Mouse (Mus musculus) limb, embryonic 10.5 days (tissue): Measurements from ENCODE around the gene Zdhhc14. TPM values are rescaled to one million over a fixed set of nuclear protein-coding genes. Genes with fewer than 3 reads are reported as not detected.

ENCODE experiments used
- DNase-seq: peaks from one replicate; pipeline ENCODE4 v3.0.0-alpha.2; 2017; ENCODE audit warnings: low spot score
- H3K27ac ChIP-seq: fragments of 300-500 bp; sonication (generic); 2 replicates; pipeline ENCODE4 v1.5.1; 2016; ENCODE audit warnings: mild to moderate bottlenecking
- H3K27me3 ChIP-seq: fragments of 300-500 bp; sonication (generic); 2 replicates; pipeline ENCODE4 v1.6.1; 2016; ENCODE audit warnings: low read depth, mild to moderate bottlenecking; ENCODE audit not compliant: poor library complexity, severe bottlenecking
- H3K36me3 ChIP-seq: fragments of 300-500 bp; sonication (generic); 2 replicates; pipeline ENCODE4 v1.6.1; 2016; ENCODE audit warnings: mild to moderate bottlenecking, moderate library complexity
- H3K4me1 ChIP-seq: fragments of 300-500 bp; sonication (generic); 2 replicates; pipeline ENCODE4 v1.6.1; 2016
- H3K4me3 ChIP-seq: fragments of 300-500 bp; sonication (generic); 2 replicates; pipeline ENCODE4 v1.5.1; 2016; ENCODE audit warnings: mild to moderate bottlenecking, moderate library complexity
- H3K9me3 ChIP-seq: fragments of 300-500 bp; sonication (generic); replicated peaks from 2 replicates; pipeline ENCODE4 v1.6.1; 2016; ENCODE audit warnings: mild to moderate bottlenecking
- WGBS: fragments of 180-500 bp; shearing (Covaris S2); methylation state at CpG from one replicate; pipeline ENCODE4 v1.1.7; 2016; 5-methylcytosine and 5-hydroxymethylcytosine counted together
- polyA plus RNA-seq: library from polyadenylated mRNA; unstranded; fragments of >200 nt; fragmentation: Nextera tagmentation; extraction: Ambion mirVana; gene quantifications from 2 replicates; pipeline ENCODE4 v1.2.1, GENCODE M21; 2016

Gene Zdhhc14
- polyA plus RNA-seq, 1 experiment from 2014 or later: 0.66 TPM

DNA sequence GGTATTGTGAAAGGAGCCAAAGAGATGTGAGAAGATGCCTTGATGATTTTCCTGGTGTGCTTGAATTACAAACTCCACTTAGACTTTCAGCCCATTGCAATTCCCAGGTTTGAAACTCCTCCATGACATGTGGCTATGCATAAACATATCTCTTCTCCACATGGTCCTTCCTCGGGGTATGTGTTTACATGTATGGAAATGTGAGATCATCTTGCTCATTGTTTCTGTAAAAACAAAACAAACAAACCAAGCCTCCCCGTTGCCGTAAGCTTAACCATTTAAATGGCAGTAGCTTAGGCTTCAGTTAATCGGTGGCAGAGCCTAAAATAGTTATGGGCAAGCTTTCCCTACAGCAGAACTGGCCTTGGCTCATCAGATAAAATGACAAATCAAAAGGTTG lies 137.3 kb downstream of the Zdhhc14 start:
- H3K27ac ChIP-seq: no peak overlapping the region
- no peaks in the 10 kb centered on the region for H3K9me3 ChIP-seq
- H3K4me1 ChIP-seq: peaks cover 5% of the 10 kb centered on the region
- no peaks in the 10 kb centered on the region for H3K36me3 ChIP-seq
- no peaks in the 10 kb centered on the region for H3K27me3 ChIP-seq
- 77% methylated on average over 4 of the region's 4 CpGs for WGBS
- no peak for DNase-seq
- H3K4me3 ChIP-seq: no peak overlapping the region

DNA sequence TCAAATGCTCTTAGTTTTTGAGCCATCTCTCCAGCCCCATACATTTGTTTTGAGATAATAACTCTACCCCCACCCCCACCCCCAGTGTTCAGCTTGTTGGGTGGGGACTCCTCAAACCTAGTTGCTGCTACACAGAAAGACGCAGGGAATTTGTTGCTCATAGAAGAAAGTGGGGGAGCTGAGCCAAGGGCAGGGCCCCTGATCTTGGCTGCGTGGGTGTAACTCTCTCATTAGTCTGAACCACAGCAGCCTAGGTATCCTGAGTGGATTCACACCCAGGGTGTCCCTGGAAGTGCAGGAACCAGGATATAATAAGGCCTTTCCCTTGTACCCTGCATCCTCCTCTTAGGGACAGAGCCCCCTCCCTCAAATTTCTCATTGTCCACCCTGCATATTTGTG lies 142.9 kb downstream of the Zdhhc14 start:
- DNase-seq: no peak
- 92% methylated on average over 2 of the region's 2 CpGs for whole genome bisulfite sequencing
- Histone ChIP-seq H3K27ac (no peak overlapping the region), H3K9me3 (no peaks in the 10 kb centered on the region), H3K4me1 (no peaks in the 10 kb centered on the region), H3K36me3 (no peaks in the 10 kb centered on the region), H3K4me3 (no peak overlapping the region), H3K27me3 (no peaks in the 10 kb centered on the region)

DNA sequence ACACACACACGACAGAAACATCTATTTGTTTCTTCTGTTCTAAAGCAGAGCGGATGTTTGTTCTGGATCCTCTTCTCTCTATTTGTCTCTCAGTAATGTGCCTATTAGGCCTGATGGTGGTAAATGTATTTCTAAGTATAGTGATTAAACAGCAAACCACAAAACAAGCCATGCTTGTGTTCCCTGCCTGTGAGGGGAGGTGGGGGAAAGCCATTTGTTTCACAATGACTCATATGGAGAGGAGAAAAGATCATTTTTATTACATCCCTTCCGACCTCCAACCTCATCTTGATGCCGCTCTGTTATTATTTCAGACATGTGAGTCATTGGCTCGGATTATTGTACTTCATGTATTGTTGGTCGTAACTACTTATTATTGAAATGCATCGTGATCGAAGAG lies 149.1 kb downstream of the Zdhhc14 start:
- no peak overlapping the region for H3K27ac ChIP-seq
- H3K4me1 ChIP-seq: no peaks in the 10 kb centered on the region
- no peak for DNase-seq
- H3K36me3 ChIP-seq: no peaks in the 10 kb centered on the region
- H3K4me3 ChIP-seq: no peak overlapping the region
- no peaks in the 10 kb centered on the region for H3K9me3 ChIP-seq
- 94% methylated on average over 8 of the region's 8 CpGs for WGBS
- H3K27me3 ChIP-seq: no peaks in the 10 kb centered on the region

- 89% methylated on average over 15 of the region's 15 CpGs for WGBS
- Histone ChIP-seq H3K9me3 (no peaks in the 10 kb centered on the region), H3K27me3 (no peaks in the 10 kb centered on the region), H3K27ac (no peak overlapping the region), H3K36me3 (no peaks in the 10 kb centered on the region), H3K4me1 (no peaks in the 10 kb centered on the region), H3K4me3 (no peak overlapping the region)
- no peak for DNase-seq
Observed at GRCm38 (mm10) chr17:5642918-5643721, 150.8 kb downstream of the Zdhhc14 start.

- H3K9me3 ChIP-seq: no peaks in the 10 kb centered on the region
- no peak overlapping the region for H3K4me3 ChIP-seq
- 86% methylated on average over 4 of the region's 4 CpGs for WGBS
- H3K36me3 ChIP-seq: no peaks in the 10 kb centered on the region
- H3K27me3 ChIP-seq: no peaks in the 10 kb centered on the region
- H3K27ac ChIP-seq: no peak overlapping the region
- peaks cover 8% of the 10 kb centered on the region for H3K4me1 ChIP-seq
- no peak for DNase-seq
Observed at GRCm38 (mm10) chr17:5650124-5650523, 157.8 kb downstream of the Zdhhc14 start.

DNA sequence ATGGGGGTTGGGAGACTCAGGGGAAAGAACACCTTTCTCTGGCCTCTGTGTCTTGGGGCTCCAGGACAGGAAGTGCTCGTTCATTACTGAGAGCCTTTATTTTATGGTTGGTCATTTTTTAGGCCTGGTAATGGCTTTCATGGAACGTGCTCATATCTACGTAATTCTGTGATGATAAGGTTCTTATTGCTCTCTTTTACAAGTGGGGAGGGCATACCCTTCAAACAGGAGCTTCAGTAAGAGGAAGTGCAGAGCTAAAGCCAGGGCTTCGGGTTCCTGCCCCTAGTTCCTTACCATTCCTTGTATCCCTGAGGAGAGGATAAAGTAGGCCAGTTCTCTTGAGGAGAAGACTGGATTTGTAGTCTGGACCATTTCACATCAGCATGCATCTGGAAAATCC lies 158.3 kb downstream of the Zdhhc14 start:
- DNase-seq: no peak
- Histone ChIP-seq H3K4me3 (no peak overlapping the region), H3K27ac (no peak overlapping the region), H3K36me3 (no peaks in the 10 kb centered on the region), H3K27me3 (no peaks in the 10 kb centered on the region), H3K4me1 (peaks cover 8% of the 10 kb centered on the region), H3K9me3 (no peaks in the 10 kb centered on the region)
- 73% methylated on average over 4 of the region's 4 CpGs for WGBS

- Histone ChIP-seq H3K4me3 (no peak overlapping the region), H3K4me1 (peaks cover 8% of the 10 kb centered on the region), H3K27me3 (no peaks in the 10 kb centered on the region), H3K9me3 (no peaks in the 10 kb centered on the region), H3K27ac (no peak overlapping the region), H3K36me3 (no peaks in the 10 kb centered on the region)
- 84% methylated on average over 4 of the region's 4 CpGs for WGBS
- no peak for DNase-seq
Observed at GRCm38 (mm10) chr17:5651551-5651950, 159.2 kb downstream of the Zdhhc14 start.

DNA sequence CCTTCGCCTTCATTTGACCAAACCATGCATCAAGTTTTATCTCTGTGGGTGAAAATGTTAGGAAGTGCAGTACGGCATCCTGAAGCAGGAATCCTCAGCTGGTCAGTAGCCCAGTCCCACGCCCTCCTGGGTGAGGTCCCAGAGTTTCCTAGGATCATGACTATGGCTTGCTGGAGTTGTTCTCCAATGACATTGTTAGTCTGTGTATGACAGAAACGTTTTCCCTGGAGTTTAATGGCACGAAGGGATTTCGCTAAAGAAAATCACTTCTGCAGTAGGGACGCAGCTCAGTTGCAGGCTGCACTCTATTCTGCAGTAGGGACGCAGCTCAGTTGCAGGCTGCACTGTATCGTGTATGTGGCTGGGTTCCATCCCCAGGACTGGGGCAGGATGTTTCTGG lies 161.6 kb downstream of the Zdhhc14 start:
- WGBS: 85% methylated on average over 9 of the region's 9 CpGs

GRCm38 (mm10) chr17:5655536-5655935 lies 163.2 kb downstream of the Zdhhc14 start:
- 96% methylated on average over 4 of the region's 4 CpGs for WGBS
- H3K27me3 ChIP-seq: no peaks in the 10 kb centered on the region
- DNase-seq: no peak
- H3K36me3 ChIP-seq: no peaks in the 10 kb centered on the region
- no peak overlapping the region for H3K4me3 ChIP-seq
- no peak overlapping the region for H3K27ac ChIP-seq
- no peaks in the 10 kb centered on the region for H3K9me3 ChIP-seq
- peaks cover 4% of the 10 kb centered on the region; the same call in 1 of the 2 replicates for H3K4me1 ChIP-seq

More for the DNA sequence above, 161.6 kb downstream of the Zdhhc14 start:
- Histone ChIP-seq H3K4me3 (no peak overlapping the region), H3K9me3 (no peaks in the 10 kb centered on the region), H3K27ac (no peak overlapping the region), H3K4me1 (peaks cover 8% of the 10 kb centered on the region), H3K36me3 (no peaks in the 10 kb centered on the region), H3K27me3 (no peaks in the 10 kb centered on the region)
- no peak for DNase-seq

GRCm38 (mm10) chr17:5660317-5661080 lies 168.1 kb downstream of the Zdhhc14 start:
- Histone ChIP-seq H3K4me3 (no peak overlapping the region), H3K9me3 (no peaks in the 10 kb centered on the region), H3K27ac (no peak overlapping the region), H3K4me1 (no peaks in the 10 kb centered on the region), H3K36me3 (no peaks in the 10 kb centered on the region), H3K27me3 (no peaks in the 10 kb centered on the region)
- WGBS: 62% methylated on average over 8 of the region's 8 CpGs
- DNase-seq: no peak

DNA sequence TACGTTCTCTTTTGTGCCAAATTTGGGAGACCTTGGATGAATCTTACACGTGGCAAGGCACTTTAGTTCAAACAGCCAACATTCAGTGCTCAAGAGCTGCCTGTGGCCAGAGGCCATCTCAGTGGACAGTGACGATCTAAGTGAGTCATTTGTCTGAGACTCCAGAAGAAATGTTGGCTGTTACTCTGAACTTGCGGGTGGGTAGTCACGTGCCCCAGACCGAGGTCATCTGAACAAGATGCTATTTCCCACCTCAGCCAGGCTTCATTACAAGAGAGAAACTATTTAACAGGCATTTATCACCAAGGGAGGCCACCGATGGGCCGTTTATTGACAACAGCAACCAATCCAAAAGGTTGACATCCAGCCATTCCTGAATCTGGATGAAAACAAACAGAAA lies 174.3 kb downstream of the Zdhhc14 start:
- WGBS: 79% methylated on average over 8 of the region's 8 CpGs
- Histone ChIP-seq H3K36me3 (no peaks in the 10 kb centered on the region), H3K4me1 (0 out of 2 replicates have a peak, but pooled peaks cover 4% of the 10 kb centered on the region), H3K9me3 (no peaks in the 10 kb centered on the region), H3K27me3 (no peaks in the 10 kb centered on the region), H3K27ac (no peak overlapping the region), H3K4me3 (no peak overlapping the region)
- DNase-seq: no peak

DNA sequence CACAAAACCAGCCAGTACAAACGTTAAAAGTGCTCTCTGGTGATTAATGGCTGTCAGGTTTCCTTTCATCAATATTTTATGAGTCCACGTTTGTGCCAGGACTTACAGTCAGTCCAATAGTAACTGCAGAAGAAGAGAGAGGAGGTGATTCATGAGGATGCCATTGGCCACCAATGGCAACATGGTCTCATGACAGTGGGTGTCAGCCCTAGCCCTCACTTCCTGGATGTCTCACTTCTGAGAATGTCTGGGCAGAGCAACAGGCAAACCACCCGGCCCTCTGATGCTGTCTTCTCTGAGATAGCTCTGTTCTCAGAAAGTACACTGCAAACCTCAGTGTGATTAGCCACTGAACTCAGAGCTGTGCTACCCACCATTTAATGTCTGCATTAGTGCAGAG lies 176.1 kb downstream of the Zdhhc14 start:
- WGBS: 34% methylated on average over 3 of the region's 3 CpGs

GRCm38 (mm10) chr17:5668981-5669380 lies 176.6 kb downstream of the Zdhhc14 start:
- Histone ChIP-seq H3K4me1 (0 out of 2 replicates have a peak, but pooled peaks cover 4% of the 10 kb centered on the region), H3K36me3 (no peaks in the 10 kb centered on the region), H3K27ac (no peak overlapping the region), H3K27me3 (no peaks in the 10 kb centered on the region), H3K9me3 (no peaks in the 10 kb centered on the region), H3K4me3 (no peak overlapping the region)
- no peak for DNase-seq
- 42% methylated on average over 7 of the region's 7 CpGs for WGBS

More for the DNA sequence above, 176.1 kb downstream of the Zdhhc14 start:
- Histone ChIP-seq H3K4me3 (no peak overlapping the region), H3K4me1 (0 out of 2 replicates have a peak, but pooled peaks cover 4% of the 10 kb centered on the region), H3K9me3 (no peaks in the 10 kb centered on the region), H3K27ac (no peak overlapping the region), H3K36me3 (no peaks in the 10 kb centered on the region), H3K27me3 (no peaks in the 10 kb centered on the region)
- no peak for DNase-seq
